Mouse (Mus musculus): ENCODE data around the gene Sirt1.

- TF ChIP-seq JUND (IDR thresholded peaks at IDR 0.05; ENCODE audit: low read depth, low read length) (no peak), CHD2 (IDR thresholded peaks at IDR 0.05; ENCODE audit: low read length) (no peak), GATA1 (IDR thresholded peaks at IDR 0.05; ENCODE audit: low read depth, low read length) (no peak), SMC3 (IDR thresholded peaks at IDR 0.05; ENCODE audit: low read depth, low read length) (no peak), USF1 (IDR thresholded peaks at IDR 0.05; ENCODE audit: low read depth, low read length) (no peak), ZMIZ1 (IDR thresholded peaks at IDR 0.05; ENCODE audit: low read depth, low read length) (no peak), CTCF (IDR thresholded peaks at IDR 0.05 in 2 of 3, conservative IDR thresholded peaks at IDR 0.05 in 1 of 3; ENCODE audit: control insufficient read depth in 1 of 3, insufficient read depth in 1 of 3, low read depth in 2 of 3, low read length in 3 of 3, poor library complexity in 1 of 3, severe bottlenecking in 1 of 3) (no peak), POLR2A (IDR thresholded peaks at IDR 0.05; ENCODE audit: control insufficient read depth in 1 of 2, insufficient read depth in 1 of 2, low read depth in 1 of 2, low read length in 2 of 2, poor library complexity in 1 of 2) (no peak), MYC (IDR thresholded peaks at IDR 0.05; ENCODE audit: low read depth, low read length) (no peak), KAT2A (conservative IDR thresholded peaks at IDR 0.05; ENCODE audit: low read depth, low read length) (no peak), CHD1 (IDR thresholded peaks at IDR 0.05; ENCODE audit: low read depth, low read length) (no peak), RCOR1 (IDR thresholded peaks at IDR 0.05; ENCODE audit: low read depth, low read length) (no peak), MEF2A (IDR thresholded peaks at IDR 0.05; ENCODE audit: extremely low read depth, insufficient replicate concordance, low read depth, low read length, poor library complexity, severe bottlenecking) (no peak)
These were observed 98.7 kb downstream of the Sirt1 start for GRCm38 (mm10) chr10:63282846-63283245.
